Mouse (Mus musculus) neural tube, embryonic 11.5 days (tissue): ENCODE data around the gene Hoxd10. TPM values are rescaled to one million over a fixed set of nuclear protein-coding genes. Genes with fewer than 3 reads are reported as not detected.

Experiments used
- ATAC-seq: fragments of 200-750 bp; cut with Nextera tagmentation; 2 replicates; pipeline ENCODE4 v1.8.0; 2017; ENCODE audit warnings: moderate number of reproducible peaks, mild to moderate bottlenecking, moderate TSS enrichment, moderate library complexity; ENCODE audit not compliant: insufficient read depth, low FRiP score, low TSS enrichment
- DNase-seq: peaks from one replicate; pipeline ENCODE4 v3.0.0-alpha.2; 2015; ENCODE audit warnings: low spot score
- H3K27ac ChIP-seq: fragments of 300-500 bp; sonication (generic); 2 replicates; pipeline ENCODE4 v1.5.1; 2014; ENCODE audit warnings: low read depth, mild to moderate bottlenecking, low read length
- H3K27me3 ChIP-seq: fragments of 300-500 bp; sonication (generic); 2 replicates; pipeline ENCODE4 v1.6.1; 2014; ENCODE audit warnings: mild to moderate bottlenecking, low read length, mixed read lengths; ENCODE audit not compliant: control insufficient read depth, insufficient read depth
- H3K36me3 ChIP-seq: fragments of 300-500 bp; sonication (generic); 2 replicates; pipeline ENCODE4 v1.6.1; 2014; ENCODE audit warnings: mild to moderate bottlenecking, low read length, moderate library complexity, mixed read lengths; ENCODE audit not compliant: control insufficient read depth, insufficient read depth
- H3K4me1 ChIP-seq: fragments of 300-500 bp; sonication (generic); 2 replicates; pipeline ENCODE4 v1.6.1; 2014; ENCODE audit warnings: low read length, mixed read lengths; ENCODE audit not compliant: control insufficient read depth, insufficient read depth
- H3K4me2 ChIP-seq: fragments of 300-500 bp; sonication (generic); 2 replicates; pipeline ENCODE4 v1.6.1; 2014; ENCODE audit warnings: low read depth, mild to moderate bottlenecking, moderate library complexity
- H3K4me3 ChIP-seq: fragments of 300-500 bp; sonication (generic); 2 replicates; pipeline ENCODE4 v1.5.1; 2014; ENCODE audit warnings: low read depth, low read length
- H3K9ac ChIP-seq: fragments of 300-500 bp; sonication (generic); 2 replicates; pipeline ENCODE4 v1.6.1; 2014; ENCODE audit warnings: mild to moderate bottlenecking, low read length
- H3K9me3 ChIP-seq: fragments of 300-500 bp; sonication (generic); 2 replicates; pipeline ENCODE4 v1.6.1; 2016; ENCODE audit warnings: low read length; ENCODE audit not compliant: control insufficient read depth
- WGBS: fragments of 180-500 bp; shearing (Covaris S2); extraction: QIAGEN DNeasy Blood & Tissue Kit; methylation state at CpG from one replicate; pipeline ENCODE4 v1.1.7; 2014; 5-methylcytosine and 5-hydroxymethylcytosine counted together
- polyA plus RNA-seq: library from polyadenylated mRNA; unstranded; fragments of >200 nt; fragmentation: Nextera tagmentation; extraction: Ambion mirVana; gene quantifications from 2 replicates; pipeline ENCODE4 v1.2.1, GENCODE M21; 2014

Gene Hoxd10
- polyA plus RNA-seq, 1 experiment from 2014 or later, result 29.3 TPM

- H3K4me2 ChIP-seq, result no peak overlapping the region
- no peaks in the 10 kb centered on the region for H3K9me3 ChIP-seq
- H3K4me3 ChIP-seq, result no peak overlapping the region
- peak; percentile 31 for DNase-seq
- H3K4me1 ChIP-seq, result 0 out of 2 replicates have a peak, but pooled peaks cover 6% of the 10 kb centered on the region
- ATAC-seq, result no peak
- H3K36me3 ChIP-seq, result no peaks in the 10 kb centered on the region
- H3K27ac ChIP-seq, result no peak overlapping the region
- no peak overlapping the region for H3K9ac ChIP-seq
- peaks cover 97% of the 10 kb centered on the region for H3K27me3 ChIP-seq
- 2% methylated on average over 3 of the region's 3 CpGs for WGBS
Measured at GRCm38 (mm10) chr2:74670632-74671188, 21.0 kb upstream of the Hoxd10 start.

GRCm38 (mm10) chr2:74671847-74672246, 19.9 kb upstream of the Hoxd10 start:
- DNase-seq, result no peak
- no peak overlapping the region for H3K4me3 ChIP-seq
- WGBS, result 3% methylated on average over 5 of the region's 5 CpGs
- H3K4me1 ChIP-seq, result 0 out of 2 replicates have a peak, but pooled peaks cover 6% of the 10 kb centered on the region
- no peaks in the 10 kb centered on the region for H3K36me3 ChIP-seq
- H3K27me3 ChIP-seq, result peaks cover 98% of the 10 kb centered on the region
- ATAC-seq, result no peak
- no peak overlapping the region for H3K9ac ChIP-seq
- H3K27ac ChIP-seq, result no peak overlapping the region
- no peak overlapping the region for H3K4me2 ChIP-seq
- no peaks in the 10 kb centered on the region for H3K9me3 ChIP-seq

GRCm38 (mm10) chr2:74672481-74673362, 19.0 kb upstream of the Hoxd10 start:
- DNase-seq (peak; percentile 88), ATAC-seq (no peak)
- peaks cover 98% of the 10 kb centered on the region for H3K27me3 ChIP-seq
- H3K9me3 ChIP-seq, result no peaks in the 10 kb centered on the region
- H3K27ac ChIP-seq, result no peak overlapping the region
- H3K4me3 ChIP-seq, result peak overlapping the region; percentile 19; the same call in 1 of the 2 replicates
- H3K36me3 ChIP-seq, result no peaks in the 10 kb centered on the region
- H3K9ac ChIP-seq, result no peak overlapping the region
- H3K4me1 ChIP-seq, result 0 out of 2 replicates have a peak, but pooled peaks cover 6% of the 10 kb centered on the region
- WGBS, result under 1% methylated on average over 39 of the region's 40 CpGs
- peak overlapping the region; percentile 44 for H3K4me2 ChIP-seq

- Histone ChIP-seq H3K4me1 (0 out of 2 replicates have a peak, but pooled peaks cover 6% of the 10 kb centered on the region), H3K4me2 (no peak overlapping the region), H3K4me3 (no peak overlapping the region), H3K9ac (no peak overlapping the region), H3K9me3 (no peaks in the 10 kb centered on the region), H3K27me3 (peaks cover 98% of the 10 kb centered on the region), H3K27ac (no peak overlapping the region), H3K36me3 (no peaks in the 10 kb centered on the region)
- 1% methylated on average over 24 of the region's 24 CpGs for WGBS
- no peak for DNase-seq
- no peak for ATAC-seq
Measured at GRCm38 (mm10) chr2:74673835-74674425, 17.8 kb upstream of the Hoxd10 start.

GRCm38 (mm10) chr2:74674881-74675665, 16.7 kb upstream of the Hoxd10 start, which contains the start of gene Hoxd12:
Gene Hoxd12 (plus strand): TSS chr2:74675013.
- peak within 1 kb of the TSS; percentile 13 for H3K4me2 ChIP-seq
- DNase-seq (peak; percentile 38), ATAC-seq (no peak)
- H3K27ac ChIP-seq, result no peak within 1 kb of the TSS
- H3K27me3 ChIP-seq, result peaks cover 98% of the 10 kb centered on the region
- 1% methylated on average over 47 of the region's 47 CpGs for WGBS
- H3K4me1 ChIP-seq, result 0 out of 2 replicates have a peak, but pooled peaks cover 6% of the 10 kb centered on the region
- H3K9ac ChIP-seq, result no peak within 1 kb of the TSS
- no peaks in the 10 kb centered on the region for H3K9me3 ChIP-seq
- no peaks in the 10 kb centered on the region for H3K36me3 ChIP-seq
- peak within 1 kb of the TSS; percentile 15 for H3K4me3 ChIP-seq

- DNase-seq (peak; percentile 28), ATAC-seq (no peak)
- Histone ChIP-seq H3K36me3 (no peaks in the 10 kb centered on the region), H3K4me2 (peak overlapping the region; percentile 13), H3K27me3 (peaks cover 100% of the 10 kb centered on the region), H3K4me3 (peak overlapping the region; percentile 15), H3K9ac (no peak overlapping the region), H3K4me1 (0 out of 2 replicates have a peak, but pooled peaks cover 6% of the 10 kb centered on the region), H3K9me3 (no peaks in the 10 kb centered on the region), H3K27ac (no peak overlapping the region)
- 3% methylated on average over 24 of the region's 24 CpGs for WGBS
Measured at GRCm38 (mm10) chr2:74675666-74676282, 15.9 kb upstream of the Hoxd10 start.

- H3K9me3 ChIP-seq, result no peaks in the 10 kb centered on the region
- no peak for ATAC-seq
- no peak overlapping the region for H3K27ac ChIP-seq
- WGBS, result 3% methylated on average over 9 of the region's 9 CpGs
- no peaks in the 10 kb centered on the region for H3K36me3 ChIP-seq
- H3K9ac ChIP-seq, result 0 out of 2 replicates have a peak overlapping the region, but pooled peaks have one; percentile 1
- H3K4me2 ChIP-seq, result no peak overlapping the region; the same call in 1 of the 2 replicates
- DNase-seq, result peak; percentile 22
- H3K4me3 ChIP-seq, result 0 out of 2 replicates have a peak overlapping the region, but pooled peaks have one; percentile 4
- H3K27me3 ChIP-seq, result peaks cover 100% of the 10 kb centered on the region
- H3K4me1 ChIP-seq, result 0 out of 2 replicates have a peak, but pooled peaks cover 6% of the 10 kb centered on the region
Measured at GRCm38 (mm10) chr2:74676376-74677052, 15.2 kb upstream of the Hoxd10 start.
